Mouse (Mus musculus) kidney, adult 11 months (tissue): Measurements from ENCODE around the gene Ust.

Source experiments
- DNase-seq: peaks from one replicate; pipeline ENCODE4 v3.0.0; 2022

Ust gene

GRCm38 (mm10) chr10:8213266-8213905 is 305.2 kb downstream of the Ust start:
- no peak for DNase-seq

GRCm38 (mm10) chr10:8212611-8213226 is 305.9 kb downstream of the Ust start:
- no peak for DNase-seq

- no peak for DNase-seq
These were observed 306.9 kb downstream of the Ust start for GRCm38 (mm10) chr10:8211694-8212093.

GRCm38 (mm10) chr10:8210366-8210765 is 308.3 kb downstream of the Ust start:
- no peak for DNase-seq

- DNase-seq = no peak
These were observed 311.3 kb downstream of the Ust start for GRCm38 (mm10) chr10:8207358-8207757.

- DNase-seq = no peak
These were observed 314.9 kb downstream of the Ust start for GRCm38 (mm10) chr10:8203681-8204080.

GRCm38 (mm10) chr10:8199816-8200215 is 318.8 kb downstream of the Ust start:
- no peak for DNase-seq

- no peak for DNase-seq
These were observed 319.4 kb downstream of the Ust start for GRCm38 (mm10) chr10:8199026-8199756.

- no peak for DNase-seq
These were observed 321.0 kb downstream of the Ust start for GRCm38 (mm10) chr10:8197661-8198060.

GRCm38 (mm10) chr10:8196300-8196699 is 322.3 kb downstream of the Ust start:
- DNase-seq = peak; percentile 63

GRCm38 (mm10) chr10:8195730-8196129 is 322.9 kb downstream of the Ust start:
- no peak for DNase-seq

GRCm38 (mm10) chr10:8189331-8189981 is 329.2 kb downstream of the Ust start:
- DNase-seq = no peak

GRCm38 (mm10) chr10:8185586-8185985 is 333.0 kb downstream of the Ust start:
- DNase-seq = no peak

GRCm38 (mm10) chr10:8184711-8185110 is 333.9 kb downstream of the Ust start:
- DNase-seq = no peak

GRCm38 (mm10) chr10:8183171-8183570 is 335.5 kb downstream of the Ust start:
- DNase-seq = no peak

- no peak for DNase-seq
These were observed 336.9 kb downstream of the Ust start for GRCm38 (mm10) chr10:8181596-8182185.

- DNase-seq = no peak
These were observed 341.0 kb downstream of the Ust start for GRCm38 (mm10) chr10:8177618-8178017.

- DNase-seq = no peak
These were observed 342.1 kb downstream of the Ust start for GRCm38 (mm10) chr10:8176351-8177053.

GRCm38 (mm10) chr10:8176008-8176350 is 342.6 kb downstream of the Ust start:
- DNase-seq = no peak

- DNase-seq = no peak
These were observed 343.9 kb downstream of the Ust start for GRCm38 (mm10) chr10:8174697-8175096.

- no peak for DNase-seq
These were observed 344.4 kb downstream of the Ust start for GRCm38 (mm10) chr10:8174230-8174629.

GRCm38 (mm10) chr10:8173032-8173431 is 345.6 kb downstream of the Ust start:
- DNase-seq = no peak

- no peak for DNase-seq
These were observed 347.1 kb downstream of the Ust start for GRCm38 (mm10) chr10:8171556-8171955.
